Mouse (Mus musculus): Measurements from ENCODE around the gene Serpinh1. TPM values are rescaled to one million over a fixed set of nuclear protein-coding genes. Genes with fewer than 3 reads are reported as not detected.

Gene Serpinh1
- 10 to 100 TPM; 34.9 TPM for total RNA-seq (2021)

DNA sequence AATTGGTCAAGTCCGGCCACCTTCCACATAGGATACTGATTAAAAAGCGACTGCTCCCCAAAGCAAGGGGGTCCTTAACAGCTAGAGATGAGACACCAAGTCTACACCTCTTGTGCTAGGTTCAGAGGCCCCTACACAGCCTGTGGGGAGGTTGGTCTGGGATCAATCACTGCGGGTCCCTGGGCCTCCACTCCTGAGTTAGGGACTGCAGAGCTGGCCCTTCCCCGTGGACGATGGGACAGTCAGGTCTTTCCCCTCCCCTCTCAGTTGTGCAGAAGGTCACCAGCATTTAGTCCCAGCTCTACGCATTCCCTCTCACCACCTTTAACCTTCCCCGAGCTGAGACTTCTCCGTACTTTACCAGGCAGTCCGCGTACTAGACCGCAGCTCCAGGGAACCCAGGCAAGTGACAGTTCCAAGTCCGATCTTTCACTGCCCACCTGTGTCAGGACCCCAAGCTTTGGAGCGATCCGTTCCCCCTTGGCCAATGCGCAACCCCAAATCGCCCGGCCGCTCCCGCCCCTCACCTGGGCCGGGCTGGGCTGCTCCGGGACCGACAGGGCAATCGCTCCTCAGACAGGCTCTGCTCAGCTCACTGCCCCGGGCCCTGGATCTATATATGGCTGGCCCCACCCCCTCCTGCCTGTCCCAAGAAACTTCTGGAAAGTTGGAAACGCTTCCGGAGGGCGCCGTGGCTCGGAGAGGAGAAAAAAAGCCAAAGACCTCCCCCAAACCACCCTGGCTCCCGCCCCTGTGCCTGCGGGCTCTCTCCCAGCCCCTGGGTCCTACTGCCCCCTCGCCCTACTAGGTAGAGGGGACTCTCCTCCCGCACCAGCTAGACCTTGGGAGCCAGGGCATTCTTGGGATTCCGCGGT is at the start of gene Serpinh1:
Serpinh1 (minus strand) TSS at position 714 of the 875 bp plus-strand sequence.
- intact Hi-C loops (cut with DNase I), result no loop called here
- DNase-seq (ENCODE audit: low spot score in 2 of 2), result no peak

DNA sequence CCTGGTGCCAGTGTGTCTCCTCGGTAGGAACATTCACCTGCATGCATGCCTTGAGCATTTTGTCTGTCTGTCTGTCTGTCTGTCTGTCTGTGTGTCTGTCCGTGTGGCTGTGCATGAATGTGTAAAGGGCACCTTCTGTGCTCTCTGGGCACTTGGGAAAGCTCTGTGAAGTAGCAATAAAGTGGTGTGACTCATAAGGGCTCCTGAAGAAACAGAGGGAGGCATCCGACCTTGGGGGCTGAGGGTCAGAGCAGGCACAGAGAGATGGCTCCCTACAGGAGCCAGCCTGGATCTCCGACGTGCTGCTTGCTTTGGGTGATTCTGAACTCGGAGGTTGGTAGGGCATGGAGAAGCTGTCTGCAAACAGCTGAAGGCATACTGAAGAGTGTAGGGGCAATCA is 49.4 kb upstream of the Serpinh1 start:
- DNase-seq (ENCODE audit: low spot score in 2 of 2), result no peak
- intact Hi-C loops (cut with DNase I), result no loop called here

DNA sequence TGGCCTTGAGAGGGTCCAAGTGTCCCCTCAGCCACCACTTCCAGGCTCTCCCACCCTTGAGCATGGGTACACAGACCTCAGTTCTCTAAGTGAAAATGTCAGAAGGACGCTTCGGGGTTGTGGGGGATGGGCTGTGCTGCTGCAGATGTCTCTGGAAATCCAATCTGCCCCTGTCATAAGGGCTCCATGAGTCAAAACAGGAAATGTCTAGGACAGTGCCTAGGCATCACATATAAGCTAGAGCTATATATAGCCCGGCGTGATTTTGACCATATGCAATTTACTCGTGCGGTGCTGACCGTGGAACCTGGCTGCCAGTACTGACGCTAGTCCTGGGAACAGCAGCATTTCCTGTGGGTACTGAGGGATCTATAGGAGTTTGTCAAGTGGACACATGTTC is 48.3 kb upstream of the Serpinh1 start:
- intact Hi-C loops (cut with DNase I), result no loop called here
- DNase-seq (ENCODE audit: low spot score in 2 of 2), result no peak

- DNase-seq (ENCODE audit: low spot score in 2 of 2), result no peak
- intact Hi-C loops (cut with DNase I), result no loop called here
These were observed 44.1 kb upstream of the Serpinh1 start for GRCm38 (mm10) chr7:99396994-99397659.

DNA sequence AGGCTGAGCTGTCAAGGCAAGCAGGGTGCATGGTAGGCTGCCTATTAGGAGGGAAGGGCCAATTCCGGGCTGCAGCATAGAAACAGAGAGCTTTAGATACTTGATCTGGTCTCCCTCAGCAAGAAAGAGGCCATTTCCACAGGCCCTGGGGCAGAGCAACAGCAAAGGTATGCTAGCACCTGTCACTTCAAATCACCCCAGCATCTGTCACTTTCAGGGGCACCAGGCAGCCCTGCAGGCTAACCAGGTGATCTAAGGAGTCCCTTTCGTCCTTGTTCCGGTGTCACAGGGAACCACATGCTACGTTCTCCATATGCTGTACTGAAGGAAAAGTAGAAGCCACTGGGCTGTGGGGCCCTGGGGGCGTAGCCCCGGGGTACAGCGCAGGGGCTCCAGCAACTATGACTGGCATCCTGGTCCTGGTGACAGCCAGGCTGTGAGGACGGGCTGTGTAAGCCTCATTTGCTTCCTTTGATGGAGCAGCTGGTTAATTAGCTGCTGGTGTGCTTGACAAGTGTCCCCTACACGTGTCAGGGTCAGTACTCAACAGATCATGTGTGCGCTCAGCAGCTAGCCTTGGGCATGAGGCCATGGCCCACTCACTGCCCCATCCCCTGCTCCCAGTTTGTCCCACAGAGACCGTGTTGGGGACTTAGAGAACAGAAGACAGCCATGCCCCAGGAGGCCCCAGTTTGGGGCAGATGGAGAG is 43.0 kb upstream of the Serpinh1 start:
- DNase-seq (ENCODE audit: low spot score in 2 of 2), result no peak
- intact Hi-C loops (cut with DNase I), result no loop called here

- no peak for DNase-seq (ENCODE audit: low spot score in 2 of 2)
- intact Hi-C loops (cut with DNase I), result no loop called here
These were observed 42.3 kb upstream of the Serpinh1 start for GRCm38 (mm10) chr7:99395385-99395784.

GRCm38 (mm10) chr7:99393711-99394325 is 40.8 kb upstream of the Serpinh1 start:
- intact Hi-C loops (cut with DNase I), result no loop called here
- DNase-seq (ENCODE audit: low spot score in 2 of 2), result peak; percentile 57 to 81

DNA sequence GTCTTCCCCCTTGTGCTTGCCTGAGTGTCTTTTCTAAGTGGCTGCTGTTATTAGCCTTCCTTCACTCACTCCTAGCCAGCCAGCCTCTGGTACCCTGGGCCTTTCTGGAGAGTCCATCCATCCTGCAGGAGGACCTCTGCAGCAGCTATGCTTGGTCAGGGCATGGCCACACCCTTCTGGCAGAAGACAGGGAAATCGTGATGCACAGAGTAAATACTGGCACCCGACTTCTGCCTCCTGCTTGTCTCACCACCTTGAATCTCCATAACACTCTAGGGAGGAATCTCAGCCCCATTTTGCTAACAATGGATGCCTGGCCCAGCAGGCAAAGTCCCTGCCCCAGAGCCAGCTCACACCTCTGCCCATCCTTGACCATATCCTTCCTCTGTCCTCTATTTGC is 39.7 kb upstream of the Serpinh1 start:
- no peak for DNase-seq (ENCODE audit: low spot score in 2 of 2)
- intact Hi-C loops (cut with DNase I), result no loop called here

GRCm38 (mm10) chr7:99390559-99390958 is 37.5 kb upstream of the Serpinh1 start:
- intact Hi-C loops (cut with DNase I), result no loop called here
- no peak for DNase-seq (ENCODE audit: low spot score in 2 of 2)

GRCm38 (mm10) chr7:99387356-99387755 is 34.3 kb upstream of the Serpinh1 start:
- no peak for DNase-seq (ENCODE audit: low spot score in 2 of 2)
- intact Hi-C loops (cut with DNase I), result no loop called here

GRCm38 (mm10) chr7:99386811-99387210 is 33.8 kb upstream of the Serpinh1 start:
- intact Hi-C loops (cut with DNase I), result no loop called here
- no peak for DNase-seq (ENCODE audit: low spot score in 2 of 2)

- intact Hi-C loops (cut with DNase I), result no loop called here
- DNase-seq (ENCODE audit: low spot score in 2 of 2), result no peak
These were observed 33.0 kb upstream of the Serpinh1 start for GRCm38 (mm10) chr7:99386030-99386429.

- no peak for DNase-seq (ENCODE audit: low spot score in 2 of 2)
- intact Hi-C loops (cut with DNase I), result no loop called here
These were observed 31.1 kb upstream of the Serpinh1 start for GRCm38 (mm10) chr7:99384101-99384611.

DNA sequence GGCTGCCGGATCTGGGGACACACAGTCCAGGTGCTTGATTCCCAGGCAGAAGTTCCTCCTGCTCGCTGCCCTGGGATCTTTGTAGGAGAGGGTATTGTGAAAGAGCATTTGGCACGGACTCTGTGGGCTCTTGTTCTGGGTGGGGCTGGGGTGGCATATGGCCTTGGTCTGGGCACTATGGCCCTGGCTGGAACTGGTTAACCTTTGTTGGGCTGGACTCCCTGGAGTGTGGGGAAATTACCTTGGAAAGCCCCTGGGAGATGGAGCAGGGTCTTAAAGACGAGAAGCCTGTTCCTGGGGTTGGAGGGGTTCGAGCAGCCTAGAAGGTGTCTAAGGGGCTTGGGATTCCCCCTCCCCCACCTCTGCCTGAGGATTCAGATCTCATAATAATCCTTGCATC is 30.2 kb upstream of the Serpinh1 start:
- intact Hi-C loops (cut with DNase I), result no loop called here
- DNase-seq (ENCODE audit: low spot score in 2 of 2), result no peak

DNA sequence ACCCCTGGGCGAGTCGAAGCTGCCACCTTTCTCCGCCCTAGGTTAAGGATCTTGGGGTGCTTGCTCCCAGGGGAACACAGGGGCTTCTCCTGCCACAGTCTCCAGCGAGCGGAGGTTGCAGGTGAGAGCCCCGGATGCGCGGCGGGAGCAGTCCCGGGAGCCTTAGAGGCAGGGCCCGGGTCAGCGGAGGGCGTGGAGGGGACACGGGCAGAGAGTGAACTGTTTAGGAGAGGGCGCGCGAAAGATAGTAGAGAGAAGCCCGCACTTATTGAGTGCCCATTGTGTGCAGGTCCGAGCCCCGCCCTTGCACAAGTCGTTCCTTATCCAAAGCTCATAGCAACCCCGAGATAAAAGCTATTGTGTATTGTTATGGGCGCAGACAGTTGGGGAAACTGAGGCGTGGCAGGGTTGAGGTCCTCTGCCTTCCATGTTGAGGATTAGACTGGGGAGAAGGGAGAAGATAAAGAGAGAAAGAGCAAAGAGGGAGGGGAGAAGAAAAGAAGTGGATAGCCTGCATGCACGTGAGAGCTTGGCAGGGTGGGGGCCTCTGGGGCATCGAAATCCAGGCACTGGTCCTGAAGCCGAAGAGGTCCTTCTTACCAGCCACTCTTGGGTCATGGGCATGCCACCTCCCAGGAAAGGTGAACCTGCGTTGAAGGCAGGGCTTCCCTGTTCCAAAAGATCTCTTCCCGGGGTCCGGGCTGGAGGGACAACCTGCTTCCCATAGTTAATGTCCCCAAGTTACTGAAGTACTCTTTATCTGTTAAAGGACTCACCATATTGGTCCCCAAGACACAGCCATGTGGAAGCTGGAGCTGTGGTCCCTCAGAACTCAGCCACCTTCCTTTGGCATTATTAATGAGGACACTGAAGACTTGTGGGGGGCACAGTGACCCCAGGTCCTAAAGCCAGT is 29.3 kb upstream of the Serpinh1 start:
- intact Hi-C loops (cut with DNase I), result no loop called here
- no peak for DNase-seq (ENCODE audit: low spot score in 2 of 2)

- DNase-seq (ENCODE audit: low spot score in 2 of 2), result peak; percentile 97 to 99
- intact Hi-C loops (cut with DNase I), result no loop called here
These were observed 28.4 kb upstream of the Serpinh1 start, which contains the start of gene Gdpd5 for GRCm38 (mm10) chr7:99381214-99382087. Gdpd5 (plus strand) TSS chr7:99381414.

DNA sequence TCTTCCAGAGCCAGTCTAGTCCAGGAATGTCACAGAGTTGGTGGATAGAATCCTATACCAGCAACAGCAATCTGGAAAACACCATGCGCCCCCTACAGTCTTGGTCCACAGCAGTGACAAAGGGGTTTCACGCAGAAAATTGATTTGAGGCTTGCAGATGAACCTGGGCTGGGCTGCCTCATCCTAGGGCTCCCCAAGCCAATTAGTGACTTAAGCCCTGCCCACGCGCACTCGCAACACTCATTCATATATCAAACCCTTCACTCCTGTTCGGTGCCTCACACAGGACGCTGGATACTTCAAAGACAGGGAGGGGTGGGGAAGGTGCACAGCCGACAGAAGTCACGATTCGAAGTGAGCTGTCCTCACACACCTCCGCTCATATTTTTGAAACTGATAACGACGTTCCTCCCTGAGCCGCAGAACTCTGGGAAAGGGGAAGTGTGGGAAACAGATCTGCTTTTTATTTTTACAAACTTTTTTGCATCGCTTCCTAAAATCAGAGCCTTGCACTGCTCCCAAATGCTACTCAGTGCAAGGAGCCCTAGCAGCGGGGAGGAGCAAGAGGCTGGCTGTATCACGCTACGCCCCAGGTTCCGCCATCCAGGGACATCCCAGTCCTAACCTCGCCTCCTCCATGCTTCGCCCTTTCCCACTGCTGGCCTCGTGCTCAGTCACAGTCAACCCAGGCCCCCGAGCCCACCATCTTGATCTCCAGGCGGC is 27.6 kb upstream of the Serpinh1 start:
- DNase-seq (ENCODE audit: low spot score in 2 of 2), result peak in 1 of 2 experiments; percentile 72
- intact Hi-C loops (cut with DNase I), result no loop called here
